Mouse (Mus musculus) neural tube, embryonic 13.5 days (tissue): ENCODE measurements at regions not wholly inside any gene's neighbourhood (a gene's known extent, or its start where the extent isn't known, plus 50 kb on each side); places are given as distances from the start of the nearest gene placed in this dataset.
A peak's percentile ranks its signal among the peaks of the same experiment; 100 is the strongest.

ENCODE experiments used
- ATAC-seq: fragments of 200-750 bp; cut with Nextera tagmentation; 2 replicates; pipeline ENCODE4 v1.8.0; 2017; ENCODE audit warnings: low read depth, mild to moderate bottlenecking, moderate TSS enrichment, moderate library complexity
- H3K27ac ChIP-seq: fragments of 300-500 bp; sonication (generic); replicated peaks from 2 replicates; pipeline ENCODE4 v1.5.1; 2015; ENCODE audit warnings: moderate library complexity, mild to moderate bottlenecking, inconsistent platforms
- H3K27me3 ChIP-seq: fragments of 300-500 bp; sonication (generic); 2 replicates; pipeline ENCODE4 v1.6.1; 2015; ENCODE audit warnings: mild to moderate bottlenecking, inconsistent platforms
- H3K36me3 ChIP-seq: fragments of 300-500 bp; sonication (generic); 2 replicates; pipeline ENCODE4 v1.6.1; 2015; ENCODE audit warnings: mild to moderate bottlenecking, inconsistent platforms
- H3K4me1 ChIP-seq: fragments of 300-500 bp; sonication (generic); replicated peaks from 2 replicates; pipeline ENCODE4 v1.6.1; 2015; ENCODE audit warnings: inconsistent platforms
- H3K4me2 ChIP-seq: fragments of 300-500 bp; sonication (generic); 2 replicates; pipeline ENCODE4 v1.6.1; 2015; ENCODE audit warnings: inconsistent platforms, mild to moderate bottlenecking, moderate library complexity
- H3K4me3 ChIP-seq: fragments of 300-500 bp; sonication (generic); 2 replicates; pipeline ENCODE4 v1.5.1; 2015; ENCODE audit warnings: mild to moderate bottlenecking, inconsistent platforms
- H3K9ac ChIP-seq: fragments of 300-500 bp; sonication (generic); 2 replicates; pipeline ENCODE4 v1.6.1; 2015; ENCODE audit warnings: moderate library complexity, mild to moderate bottlenecking, inconsistent platforms
- H3K9me3 ChIP-seq: fragments of 300-500 bp; sonication (generic); 2 replicates; pipeline ENCODE4 v1.6.1; 2016; ENCODE audit warnings: inconsistent platforms
- WGBS: fragments of 180-500 bp; shearing (Covaris S2); methylation state at CpG from one replicate; pipeline ENCODE4 v1.1.7; 2015; 5-methylcytosine and 5-hydroxymethylcytosine counted together

GRCm38 (mm10) chr2:28287210-28287860, 94.5 kb downstream of the Olfm1 start:
- H3K9ac ChIP-seq, result no peak overlapping the region

GRCm38 (mm10) chr2:28289339-28289738, 96.5 kb downstream of the Olfm1 start:
- no peaks in the 10 kb centered on the region for H3K36me3 ChIP-seq
- no peak overlapping the region for H3K27ac ChIP-seq
- H3K9me3 ChIP-seq, result no peaks in the 10 kb centered on the region
- no peak for ATAC-seq
- no peak overlapping the region for H3K4me2 ChIP-seq
- H3K27me3 ChIP-seq, result no peaks in the 10 kb centered on the region
- peaks cover 33% of the 10 kb centered on the region for H3K4me1 ChIP-seq
- 90% methylated on average over 6 of the region's 6 CpGs for WGBS
- no peak overlapping the region for H3K4me3 ChIP-seq
- no peak overlapping the region for H3K9ac ChIP-seq

More at GRCm38 (mm10) chr2:28287210-28287860, 94.5 kb downstream of the Olfm1 start:
- H3K4me3 ChIP-seq, result no peak overlapping the region
- no peak overlapping the region for H3K4me2 ChIP-seq
- peaks cover 28% of the 10 kb centered on the region for H3K4me1 ChIP-seq
- H3K27me3 ChIP-seq, result no peaks in the 10 kb centered on the region
- H3K36me3 ChIP-seq, result no peaks in the 10 kb centered on the region
- peak; percentile 38 for ATAC-seq
- 26% methylated on average over 10 of the region's 10 CpGs for WGBS
- H3K27ac ChIP-seq, result peak overlapping the region; percentile 73
- H3K9me3 ChIP-seq, result no peaks in the 10 kb centered on the region

- Histone ChIP-seq H3K4me2 (no peak overlapping the region), H3K9ac (no peak overlapping the region), H3K36me3 (no peaks in the 10 kb centered on the region), H3K27me3 (no peaks in the 10 kb centered on the region), H3K4me3 (no peak overlapping the region), H3K4me1 (peaks cover 40% of the 10 kb centered on the region), H3K9me3 (no peaks in the 10 kb centered on the region), H3K27ac (no peak overlapping the region)
- 59% methylated on average over 11 of the region's 11 CpGs for whole genome bisulfite sequencing
- no peak for ATAC-seq
Observed at GRCm38 (mm10) chr2:28289860-28290471, 97.2 kb downstream of the Olfm1 start.

GRCm38 (mm10) chr2:28294509-28294908, 101.7 kb downstream of the Olfm1 start:
- no peak for ATAC-seq
- no peaks in the 10 kb centered on the region for H3K36me3 ChIP-seq
- no peaks in the 10 kb centered on the region; the same call in none of the 2 replicates for H3K27me3 ChIP-seq
- H3K9ac ChIP-seq, result no peak overlapping the region
- 31% methylated on average over 7 of the region's 7 CpGs for WGBS
- H3K4me2 ChIP-seq, result no peak overlapping the region
- no peaks in the 10 kb centered on the region for H3K9me3 ChIP-seq
- H3K4me1 ChIP-seq, result peaks cover 59% of the 10 kb centered on the region
- no peak overlapping the region for H3K4me3 ChIP-seq
- H3K27ac ChIP-seq, result no peak overlapping the region

GRCm38 (mm10) chr2:28296183-28296582, 103.4 kb downstream of the Olfm1 start:
- no peaks in the 10 kb centered on the region for H3K9me3 ChIP-seq
- H3K36me3 ChIP-seq, result no peaks in the 10 kb centered on the region
- no peak overlapping the region for H3K4me3 ChIP-seq
- H3K27me3 ChIP-seq, result no peaks in the 10 kb centered on the region; the same call in none of the 2 replicates
- peak overlapping the region; percentile 84 for H3K27ac ChIP-seq
- peak; percentile 90 for ATAC-seq
- H3K4me2 ChIP-seq, result no peak overlapping the region
- WGBS, result 27% methylated on average over 12 of the region's 12 CpGs
- peaks cover 51% of the 10 kb centered on the region for H3K4me1 ChIP-seq
- H3K9ac ChIP-seq, result peak overlapping the region; percentile 46

- peaks cover 41% of the 10 kb centered on the region for H3K4me1 ChIP-seq
- H3K4me3 ChIP-seq, result no peak overlapping the region
- no peak for ATAC-seq
- H3K27me3 ChIP-seq, result no peaks in the 10 kb centered on the region; the same call in none of the 2 replicates
- no peaks in the 10 kb centered on the region for H3K9me3 ChIP-seq
- H3K27ac ChIP-seq, result no peak overlapping the region
- H3K4me2 ChIP-seq, result no peak overlapping the region
- 42% methylated on average over 6 of the region's 6 CpGs for WGBS
- no peak overlapping the region for H3K9ac ChIP-seq
- no peaks in the 10 kb centered on the region for H3K36me3 ChIP-seq
Observed at GRCm38 (mm10) chr2:28298738-28299137, 105.9 kb downstream of the Olfm1 start.

GRCm38 (mm10) chr2:28299346-28299745, 106.6 kb downstream of the Olfm1 start:
- WGBS, result 79% methylated on average over 2 of the region's 2 CpGs
- Histone ChIP-seq H3K4me2 (no peak overlapping the region), H3K9me3 (no peaks in the 10 kb centered on the region), H3K36me3 (no peaks in the 10 kb centered on the region), H3K9ac (no peak overlapping the region), H3K27me3 (no peaks in the 10 kb centered on the region; the same call in none of the 2 replicates), H3K27ac (no peak overlapping the region), H3K4me3 (no peak overlapping the region), H3K4me1 (peaks cover 36% of the 10 kb centered on the region)
- no peak for ATAC-seq

GRCm38 (mm10) chr2:28301313-28301712, 108.5 kb downstream of the Olfm1 start:
- Histone ChIP-seq H3K4me3 (no peak overlapping the region), H3K4me1 (peaks cover 17% of the 10 kb centered on the region), H3K27ac (no peak overlapping the region), H3K9me3 (no peaks in the 10 kb centered on the region), H3K36me3 (no peaks in the 10 kb centered on the region), H3K9ac (no peak overlapping the region), H3K4me2 (no peak overlapping the region), H3K27me3 (no peaks in the 10 kb centered on the region; the same call in none of the 2 replicates)
- no peak for ATAC-seq
- WGBS, result 69% methylated on average over 4 of the region's 4 CpGs

- H3K4me3 ChIP-seq, result no peak overlapping the region
- H3K9me3 ChIP-seq, result no peaks in the 10 kb centered on the region
- H3K4me2 ChIP-seq, result no peak overlapping the region
- no peak overlapping the region for H3K27ac ChIP-seq
- peaks cover 3% of the 10 kb centered on the region; the same call in 1 of the 2 replicates for H3K4me1 ChIP-seq
- H3K36me3 ChIP-seq, result no peaks in the 10 kb centered on the region
- no peaks in the 10 kb centered on the region; the same call in none of the 2 replicates for H3K27me3 ChIP-seq
- WGBS, result 91% methylated on average over 5 of the region's 5 CpGs
- no peak overlapping the region for H3K9ac ChIP-seq
- no peak for ATAC-seq
Observed at GRCm38 (mm10) chr2:28303936-28304335, 111.1 kb downstream of the Olfm1 start.

- Histone ChIP-seq H3K9me3 (no peaks in the 10 kb centered on the region), H3K4me3 (no peak overlapping the region), H3K4me2 (no peak overlapping the region), H3K27me3 (no peaks in the 10 kb centered on the region), H3K27ac (no peak overlapping the region), H3K36me3 (no peaks in the 10 kb centered on the region), H3K9ac (no peak overlapping the region), H3K4me1 (no peaks in the 10 kb centered on the region)
- 17% methylated on average over 3 of the region's 3 CpGs for WGBS
- ATAC-seq, result no peak; the same call in 1 of the 2 replicates
Observed at GRCm38 (mm10) chr2:28304712-28305111, 111.9 kb downstream of the Olfm1 start.

- ATAC-seq, result no peak
- no peak overlapping the region for H3K4me2 ChIP-seq
- H3K27me3 ChIP-seq, result no peaks in the 10 kb centered on the region
- H3K9me3 ChIP-seq, result no peaks in the 10 kb centered on the region
- 94% methylated on average over 5 of the region's 5 CpGs for WGBS
- no peaks in the 10 kb centered on the region for H3K36me3 ChIP-seq
- H3K9ac ChIP-seq, result no peak overlapping the region
- no peak overlapping the region for H3K27ac ChIP-seq
- no peak overlapping the region for H3K4me3 ChIP-seq
- no peaks in the 10 kb centered on the region for H3K4me1 ChIP-seq
Observed at GRCm38 (mm10) chr2:28309122-28309521, 116.3 kb downstream of the Olfm1 start.

GRCm38 (mm10) chr2:28312212-28312611, 119.4 kb downstream of the Olfm1 start:
- Histone ChIP-seq H3K36me3 (no peaks in the 10 kb centered on the region), H3K4me3 (no peak overlapping the region), H3K4me1 (no peaks in the 10 kb centered on the region), H3K4me2 (no peak overlapping the region), H3K9me3 (no peaks in the 10 kb centered on the region), H3K27me3 (no peaks in the 10 kb centered on the region), H3K27ac (no peak overlapping the region), H3K9ac (no peak overlapping the region)
- no peak for ATAC-seq
- WGBS, result 91% methylated on average over 6 of the region's 6 CpGs
